Mouse (Mus musculus) E14TG2a.4 (cell line): ENCODE data around the gene Gm7075.

Experiments
- CTCF ChIP-seq: conservative IDR thresholded peaks from 2 replicates; pipeline ENCODE4 v1.5.1; 2014; ENCODE audit warnings: low read length
- NANOG ChIP-seq: IDR thresholded peaks from 2 replicates; pipeline ENCODE4 v1.6.1; 2014; ENCODE audit warnings: borderline replicate concordance, low read length, mixed read lengths
- POU5F1 ChIP-seq: IDR thresholded peaks from 2 replicates; pipeline ENCODE4 v1.6.1; 2014; ENCODE audit warnings: low read length, borderline replicate concordance

GRCm38 (mm10) chr10:63427146-63427545 is 5.6 kb upstream of the Gm7075 start:
- no peak for TF ChIP-seq CTCF
- TF ChIP-seq POU5F1 = no peak
- no peak for TF ChIP-seq NANOG
